Mouse (Mus musculus) embryo, embryonic 9.5 days (tissue): Measurements from ENCODE around the gene Lrrtm3.
A peak's percentile ranks its signal among the peaks of the same experiment; 100 is the strongest.

Experiments used
- DNase-seq: peaks from one replicate; pipeline ENCODE4 v3.0.0-alpha.2; 2017; ENCODE audit errors: extremely low spot score

The Lrrtm3 gene

DNA sequence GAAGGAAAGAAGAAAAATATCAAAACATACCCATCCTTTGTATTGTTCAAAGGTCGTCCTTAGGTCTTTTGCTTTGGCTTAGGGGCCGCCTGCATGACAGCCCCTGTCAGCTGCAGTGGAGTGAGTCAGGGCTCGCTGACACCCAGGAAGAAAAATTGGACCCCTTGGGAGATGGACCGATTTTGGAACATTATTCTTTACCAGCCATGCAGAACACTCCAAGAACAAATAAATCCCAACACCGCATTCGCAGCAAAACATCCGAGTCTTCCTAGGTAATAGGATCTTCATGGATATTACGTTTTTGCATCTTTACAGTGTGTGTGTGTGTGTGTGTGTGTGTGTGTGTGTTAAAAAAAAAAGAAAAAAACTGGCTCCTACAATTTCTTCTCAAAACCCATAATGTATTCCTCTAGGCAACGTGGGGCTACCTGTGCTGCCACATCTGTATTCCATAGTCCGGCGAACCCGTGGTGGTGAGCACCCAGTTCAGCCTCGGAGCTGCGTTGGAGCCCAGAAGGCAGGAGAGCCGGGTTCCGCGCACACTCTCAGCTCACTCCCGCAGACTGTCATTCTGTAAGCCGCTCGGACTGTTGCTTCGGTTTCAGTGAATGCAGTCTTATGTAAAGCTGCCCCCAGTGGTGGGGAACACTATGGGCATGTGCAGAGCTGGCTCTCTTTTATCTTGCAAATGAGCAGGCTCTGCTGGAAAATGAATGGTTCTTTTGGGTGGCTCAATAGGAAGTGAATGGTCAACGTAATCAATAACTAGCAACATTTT lies at the start of gene Lrrtm3:
Gene Lrrtm3, minus strand, starts transcription at position 598 of the 781 bp plus-strand sequence.
- DNase-seq: peak; percentile 72

DNA sequence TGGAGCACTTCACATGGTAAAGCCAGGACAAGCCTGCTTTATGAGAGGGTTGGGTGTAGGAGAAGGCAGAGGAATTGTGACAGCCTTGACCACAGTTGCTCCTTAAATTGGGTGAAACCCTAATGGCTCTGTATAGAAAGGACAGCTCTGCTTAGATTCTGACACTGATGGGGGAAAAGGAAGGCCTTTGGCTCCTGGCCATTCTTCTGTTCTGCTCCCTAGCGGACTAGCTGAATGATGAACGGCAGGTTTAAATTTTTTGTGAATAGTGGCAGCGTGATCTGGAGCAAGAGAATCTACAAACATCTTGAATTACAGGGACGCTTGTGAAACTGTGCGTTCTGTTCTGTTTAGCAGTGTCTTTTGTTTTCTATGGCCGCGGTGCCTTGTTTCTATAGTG lies 45.4 kb upstream of the Lrrtm3 start:
- peak; percentile 1 for DNase-seq

DNA sequence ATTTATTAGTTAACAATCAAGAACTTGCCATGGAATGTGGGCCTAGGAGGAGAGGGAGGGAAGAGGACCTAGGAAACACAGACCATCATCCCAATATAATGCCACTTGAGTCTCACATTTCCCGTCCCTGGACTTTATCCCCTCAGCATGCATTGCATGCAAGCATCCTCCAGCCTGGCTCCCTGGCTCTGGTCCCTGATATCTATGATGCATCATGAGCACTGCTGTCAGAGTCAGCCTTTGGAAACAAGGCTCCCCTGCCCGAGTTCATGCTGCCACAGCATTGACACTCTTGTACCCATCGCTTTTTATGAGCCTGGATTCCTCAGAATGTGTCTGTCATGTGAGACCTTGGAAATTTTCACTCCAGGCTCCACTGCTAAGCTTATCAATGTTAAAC lies 43.4 kb upstream of the Lrrtm3 start:
- no peak for DNase-seq

DNA sequence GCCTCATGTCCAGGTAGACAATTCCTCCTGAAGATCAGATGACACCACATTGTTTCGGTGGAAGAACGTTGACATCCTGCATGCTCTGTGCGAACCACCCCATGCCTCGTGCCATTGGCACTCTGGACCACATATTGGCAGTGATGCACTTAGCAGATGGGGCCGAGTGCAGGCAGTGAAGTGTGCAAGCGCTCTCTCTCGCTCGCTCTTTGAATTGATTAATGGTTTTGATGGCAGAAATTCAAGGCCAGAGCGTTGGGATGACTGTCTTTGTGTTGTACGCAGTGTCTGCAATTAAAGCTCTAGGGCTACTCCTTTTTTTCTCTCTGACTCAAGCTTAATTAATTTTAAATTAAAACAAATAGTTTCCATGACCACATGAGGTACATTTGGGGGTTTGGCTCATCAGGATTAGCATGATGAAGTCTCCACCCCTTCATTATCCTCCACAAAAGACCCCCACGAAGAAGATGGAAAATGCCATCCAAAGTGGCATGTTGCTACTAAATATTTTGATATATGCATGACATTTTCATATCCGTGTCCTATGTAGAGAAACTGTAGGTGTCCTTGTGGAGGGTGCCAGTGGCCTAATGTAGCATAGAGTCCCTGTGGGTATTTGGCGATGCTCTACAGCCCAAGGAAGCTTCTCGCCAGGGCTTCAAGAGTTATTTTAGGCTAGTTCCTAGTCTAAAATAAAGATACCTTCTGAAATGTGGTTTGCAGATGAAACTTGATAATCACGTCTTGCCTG lies 40.5 kb upstream of the Lrrtm3 start:
- no peak for DNase-seq

DNA sequence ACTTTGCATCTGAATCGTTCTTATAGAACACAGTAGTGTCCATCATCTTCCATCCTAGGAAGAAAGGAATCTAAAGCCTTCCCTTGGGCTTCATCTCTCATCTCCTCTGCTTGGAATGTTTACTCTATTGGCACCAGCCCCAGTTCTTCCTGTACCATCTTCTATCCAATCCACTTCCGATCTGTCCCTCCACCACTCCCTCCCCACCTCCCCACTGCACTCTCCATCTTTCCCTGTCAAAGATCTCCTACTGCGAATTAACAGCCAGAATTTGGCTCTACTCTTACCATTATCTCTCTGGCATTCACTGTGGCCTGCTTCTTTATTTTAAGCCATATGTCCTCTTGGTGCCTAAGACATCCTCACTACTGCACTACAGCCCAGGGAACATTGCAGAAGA lies 28.8 kb upstream of the Lrrtm3 start:
- no peak for DNase-seq

DNA sequence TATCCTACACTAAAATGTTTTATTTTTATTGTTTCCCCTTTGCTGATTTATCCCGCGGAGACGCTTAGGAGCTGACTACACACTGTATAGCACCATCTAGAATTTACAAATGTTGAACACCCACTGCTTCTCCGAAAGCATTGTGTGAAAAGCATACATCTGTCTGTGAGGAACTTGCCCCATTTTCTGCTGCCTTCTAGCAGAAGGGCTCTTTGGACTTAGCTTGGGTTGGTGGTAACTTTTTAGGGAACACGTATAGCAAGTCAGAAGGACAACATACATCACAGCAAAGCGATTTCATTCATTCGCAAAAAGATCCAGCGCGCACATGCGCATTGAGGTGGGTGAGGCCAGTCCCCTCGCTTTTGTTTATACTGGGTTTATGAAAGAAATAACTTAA lies 25.2 kb upstream of the Lrrtm3 start:
- DNase-seq: no peak

DNA sequence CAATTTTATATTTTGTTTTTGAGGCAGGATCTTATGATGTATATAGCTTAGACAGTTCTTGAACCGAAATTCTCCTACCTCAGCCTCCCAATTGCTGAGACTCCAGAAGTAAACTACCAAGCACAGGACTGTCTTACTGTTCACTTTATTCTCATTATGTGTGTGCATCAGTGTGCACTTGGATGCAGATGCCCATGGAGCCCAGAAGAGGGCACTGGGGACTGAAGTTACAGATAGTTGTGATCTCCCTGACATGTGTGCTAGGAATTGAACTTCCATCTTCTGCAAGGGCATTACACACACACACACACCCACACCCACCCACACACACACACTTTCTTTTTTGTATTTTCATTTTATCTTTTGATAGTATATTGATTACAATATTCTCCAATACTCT lies 6.5 kb upstream of the Lrrtm3 start:
- no peak for DNase-seq

DNA sequence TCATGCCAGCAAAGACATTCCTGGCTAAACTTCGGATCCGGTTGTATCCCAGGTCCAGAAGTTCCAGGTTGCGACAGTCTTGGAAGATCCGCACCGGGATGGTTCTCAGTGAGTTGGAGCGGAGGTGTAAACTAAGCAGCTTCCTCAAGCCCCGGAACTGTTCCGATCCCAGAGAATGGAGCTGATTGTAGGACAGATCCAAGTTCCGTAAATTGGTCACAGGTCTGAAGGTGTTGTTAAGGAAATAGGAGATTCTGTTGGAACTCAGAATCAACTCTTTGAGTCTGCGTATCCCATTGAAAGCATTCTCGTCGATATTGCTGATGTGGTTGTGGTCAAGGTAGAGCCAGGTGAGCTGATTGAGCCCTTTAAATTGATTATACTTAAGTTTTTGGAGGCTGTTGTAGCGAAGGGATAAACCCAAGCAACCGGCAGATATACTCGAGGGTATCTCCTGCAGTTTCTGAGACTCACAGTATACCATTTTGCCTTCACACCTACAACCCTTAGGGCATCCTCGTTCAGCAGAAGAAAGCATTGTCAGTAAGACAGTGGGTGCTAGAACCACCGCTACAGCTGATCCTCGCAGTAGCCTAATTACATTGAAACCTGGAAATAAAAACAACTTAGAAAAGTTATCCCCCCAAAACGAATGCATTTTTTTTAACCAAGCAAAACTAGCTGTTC lies 1.2 kb downstream of the Lrrtm3 start:
- DNase-seq: no peak

DNA sequence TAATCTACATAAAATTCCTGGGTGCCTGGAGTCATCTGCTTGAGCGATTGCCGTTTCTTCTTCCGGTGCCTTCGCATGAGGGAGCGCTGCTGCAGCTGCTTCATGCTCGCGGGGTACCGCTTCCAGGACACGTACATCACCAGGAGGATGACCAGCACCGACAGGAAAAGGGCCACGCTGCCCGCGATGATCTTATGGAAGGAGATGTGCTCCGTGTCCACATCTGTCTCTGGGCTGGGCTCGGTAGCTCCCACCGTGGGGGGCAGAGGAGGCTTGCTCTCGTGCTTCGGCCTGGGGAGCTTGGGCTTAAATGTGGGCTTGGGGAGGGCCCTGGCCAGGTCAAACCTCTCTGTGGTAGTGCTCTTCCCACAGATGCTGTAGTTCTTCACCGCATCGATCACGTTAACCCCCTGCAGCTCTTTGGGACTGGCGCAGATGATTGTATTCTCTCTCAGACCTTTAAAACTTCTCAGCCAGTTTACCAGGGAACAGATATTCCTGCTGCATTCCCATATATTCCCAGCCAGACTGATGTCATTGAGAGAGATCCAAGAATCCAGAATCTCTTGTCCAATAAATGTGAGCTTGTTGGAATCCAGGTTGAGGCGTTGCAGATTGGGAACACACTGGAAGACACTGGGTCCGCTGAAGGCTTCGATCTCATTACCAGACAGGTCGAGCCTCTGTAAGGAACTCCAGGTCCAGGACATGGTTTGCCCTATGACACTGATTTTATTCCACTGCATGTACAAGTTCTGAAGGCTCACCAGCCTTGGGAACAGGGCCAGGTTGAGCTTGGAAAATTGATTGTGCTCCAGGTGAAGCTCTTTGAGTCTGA lies 1.9 kb downstream of the Lrrtm3 start:
- peak; percentile 47 for DNase-seq

DNA sequence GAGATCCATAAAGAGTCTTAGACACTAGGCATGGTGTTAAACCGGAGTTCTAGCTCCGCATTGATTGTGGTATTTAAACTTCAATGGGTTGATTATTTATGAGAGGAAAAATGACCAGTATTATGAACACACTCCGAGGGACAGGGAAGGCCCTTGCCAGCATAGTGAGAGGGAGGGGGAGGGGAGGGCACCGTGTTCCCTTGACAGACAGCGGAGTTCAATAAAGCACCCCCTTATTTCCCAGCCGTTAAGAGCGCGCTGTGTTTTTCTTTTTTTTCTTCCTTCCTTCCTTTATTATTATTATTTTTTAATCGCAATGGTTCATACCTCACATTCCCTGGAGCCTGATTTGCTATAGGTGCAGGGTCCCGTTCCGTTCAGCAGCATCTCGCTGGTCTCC lies 2.6 kb downstream of the Lrrtm3 start:
- DNase-seq: no peak

DNA sequence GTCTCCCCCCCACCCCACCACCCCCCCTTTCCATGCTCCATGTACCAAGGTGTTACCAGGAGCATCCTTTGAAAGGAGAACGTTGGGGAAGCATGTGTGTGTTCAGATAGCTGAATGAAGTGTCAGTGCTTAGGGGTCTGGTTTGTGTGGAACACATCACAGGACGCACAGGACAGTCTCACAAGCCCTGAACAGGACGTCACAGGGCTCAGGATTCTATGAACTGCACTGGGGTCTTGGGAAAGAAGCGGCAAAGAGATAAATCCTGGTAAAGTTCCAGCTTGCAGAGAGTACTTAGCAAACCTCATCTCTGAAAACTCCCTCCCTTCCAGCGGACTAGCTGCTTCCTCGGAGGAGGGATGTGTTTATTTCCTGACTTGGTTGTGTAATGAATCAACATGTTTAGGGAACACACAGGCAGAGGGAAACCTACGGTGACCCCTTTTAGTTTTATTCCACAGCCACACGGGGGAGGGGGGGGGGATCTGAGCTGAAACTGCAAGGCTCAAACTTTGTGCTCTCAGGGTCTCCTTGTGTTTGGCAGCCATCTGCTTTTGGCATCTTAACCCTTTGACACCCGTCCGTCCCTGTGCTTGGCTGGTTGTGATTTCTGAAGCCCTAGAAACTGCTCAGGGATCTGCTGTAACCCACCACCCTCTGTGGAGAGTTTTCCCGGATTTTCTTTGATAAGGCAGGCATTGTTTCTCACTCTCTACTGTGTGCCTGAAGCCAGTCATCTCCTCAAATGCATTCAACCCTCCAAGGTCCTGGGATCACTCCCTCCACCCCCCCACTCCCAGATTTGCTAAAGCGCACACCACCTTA lies 3.3 kb downstream of the Lrrtm3 start:
- peak; percentile 54 for DNase-seq

DNA sequence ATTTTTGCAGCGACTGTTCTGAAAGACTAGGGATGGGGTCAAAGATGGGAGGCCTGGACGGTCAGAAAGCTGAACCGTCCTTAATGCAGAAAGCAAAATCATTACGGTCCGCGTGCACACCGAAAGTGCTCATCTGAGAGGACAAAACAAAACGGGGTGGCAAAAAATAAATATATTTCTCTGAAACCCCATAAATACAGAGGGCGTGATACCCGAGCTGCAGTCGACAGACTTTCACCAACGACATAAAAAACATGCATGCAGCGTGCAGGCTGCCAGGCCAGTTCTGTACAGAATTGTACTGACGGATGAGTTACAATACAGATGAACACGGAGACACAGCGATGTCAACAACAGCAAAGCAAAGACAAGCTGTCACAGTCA lies 3.9 kb downstream of the Lrrtm3 start:
- no peak for DNase-seq

DNA sequence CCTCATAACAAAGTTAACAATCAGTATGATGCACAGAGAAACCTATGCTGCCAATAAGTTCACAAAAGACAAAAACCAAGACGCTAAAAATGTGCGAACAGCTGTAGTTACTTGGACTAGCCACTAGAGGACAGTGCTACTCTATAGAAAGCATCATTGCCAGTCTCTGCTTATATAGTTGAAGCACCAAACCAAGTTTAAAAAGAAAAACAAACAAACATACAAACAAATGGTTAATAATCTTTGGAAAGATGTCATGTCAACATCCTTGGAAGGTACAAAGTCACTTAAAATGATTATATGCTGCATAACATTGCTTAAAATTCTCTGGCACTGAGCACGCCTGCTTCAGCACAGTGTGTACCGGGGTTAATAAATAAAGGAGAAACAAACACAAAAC lies 5.6 kb downstream of the Lrrtm3 start:
- DNase-seq: peak; percentile 40

DNA sequence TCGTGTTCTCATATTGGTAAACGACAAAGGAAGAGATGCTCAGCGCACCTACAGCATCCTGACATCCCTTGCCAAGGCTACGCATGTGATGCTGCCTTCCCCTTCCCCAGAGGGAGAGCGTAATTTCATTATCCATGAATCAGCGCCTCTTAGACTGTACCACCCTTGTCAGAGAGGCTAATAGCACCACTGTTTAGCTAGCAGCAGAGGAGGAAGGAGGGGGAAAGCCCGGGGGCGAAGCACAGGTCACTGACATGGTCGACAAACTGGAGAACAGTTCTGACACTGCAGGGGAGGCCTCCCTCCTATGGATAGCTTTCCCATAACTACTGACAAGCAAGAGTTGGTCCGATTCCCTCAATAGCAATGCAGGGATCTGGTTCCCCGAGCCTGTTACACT lies 6.3 kb downstream of the Lrrtm3 start:
- DNase-seq: no peak

DNA sequence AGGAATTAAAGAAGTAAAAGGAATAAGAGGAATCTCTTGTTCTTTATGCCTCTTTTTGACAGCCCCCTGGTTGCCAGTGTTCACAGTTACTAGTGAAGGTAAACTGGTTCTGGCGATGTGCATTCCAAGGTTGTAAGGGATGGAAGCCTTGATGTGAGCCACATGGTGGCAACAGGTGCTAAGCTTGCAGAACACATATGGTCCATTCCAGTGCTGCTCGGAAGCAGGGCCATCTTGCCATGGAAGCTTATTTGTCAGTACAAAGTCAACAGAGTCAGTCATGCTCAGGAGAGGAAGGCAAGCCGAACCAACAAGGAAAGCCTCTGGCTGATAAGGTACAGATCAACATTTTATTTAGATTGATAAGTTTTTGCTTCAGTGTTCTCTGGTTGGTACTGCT lies 7.7 kb downstream of the Lrrtm3 start:
- DNase-seq: no peak

DNA sequence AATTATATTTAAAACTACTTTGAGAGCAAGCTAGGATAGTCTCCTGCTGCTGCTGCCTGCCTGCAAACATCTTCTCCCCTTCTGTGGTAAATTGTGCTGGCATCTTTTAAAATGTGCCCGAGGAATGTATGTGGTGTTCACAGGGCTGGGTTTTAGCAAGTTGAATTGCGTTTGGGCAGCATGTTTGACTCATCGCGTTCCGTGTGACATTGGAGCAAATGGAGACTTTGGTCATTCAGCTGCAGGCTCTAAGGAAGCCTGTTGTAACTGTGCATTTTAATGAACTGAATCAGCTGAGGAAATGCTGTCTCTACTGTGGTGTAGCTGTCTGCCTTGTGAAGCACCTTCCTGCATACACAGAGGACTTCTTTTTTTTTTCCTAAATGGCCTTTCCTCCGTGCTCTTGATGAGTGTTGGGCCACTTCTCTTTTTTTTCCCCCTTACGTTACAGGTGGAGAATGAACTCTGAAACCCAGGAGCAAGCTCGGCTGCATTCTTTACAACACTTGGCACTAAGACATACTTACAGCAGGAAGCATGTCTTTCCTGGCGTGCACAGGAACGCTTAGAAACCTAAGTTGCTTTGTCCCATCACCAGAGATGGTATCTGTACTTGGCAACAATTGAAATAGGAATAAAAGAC lies 13.5 kb downstream of the Lrrtm3 start:
- DNase-seq: no peak

DNA sequence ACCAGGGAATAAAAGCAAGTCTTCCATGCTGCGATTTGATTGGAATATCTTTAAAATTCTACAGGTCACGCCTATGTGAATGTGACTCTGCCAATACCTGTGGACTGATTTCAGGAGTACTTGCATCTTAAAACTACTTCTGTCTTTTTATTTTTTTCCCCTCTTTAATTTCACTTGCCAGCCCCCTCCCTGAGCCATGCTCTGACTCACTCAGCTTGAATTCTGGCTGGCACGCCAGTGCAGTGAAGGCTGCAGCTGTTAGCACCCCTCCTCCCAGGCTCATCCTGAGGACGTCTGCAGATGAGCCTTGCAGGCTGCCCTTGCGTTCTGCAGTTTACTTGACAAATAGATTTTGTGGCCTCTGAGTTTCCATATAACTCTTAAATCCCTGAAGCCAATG lies 14.1 kb downstream of the Lrrtm3 start:
- DNase-seq: no peak

DNA sequence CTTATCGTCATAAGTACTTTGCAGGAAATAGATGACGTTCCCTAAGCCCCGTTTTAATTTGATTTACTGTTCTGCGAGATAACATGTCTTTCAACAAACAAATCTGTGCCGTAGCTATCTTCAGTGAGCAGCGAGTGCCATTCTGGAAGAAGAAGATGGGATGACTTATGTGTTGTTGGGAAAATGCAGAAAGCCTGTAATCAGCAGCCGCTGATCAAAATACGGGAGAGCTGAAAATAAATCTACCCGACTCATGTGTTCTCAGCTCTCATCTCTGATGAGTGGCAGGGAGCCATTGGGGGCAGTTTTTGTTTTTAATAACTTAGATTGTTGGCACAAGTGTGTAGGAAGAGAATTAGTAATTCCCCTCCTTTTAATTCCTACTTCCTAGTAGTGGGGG lies 26.4 kb downstream of the Lrrtm3 start:
- DNase-seq: no peak

DNA sequence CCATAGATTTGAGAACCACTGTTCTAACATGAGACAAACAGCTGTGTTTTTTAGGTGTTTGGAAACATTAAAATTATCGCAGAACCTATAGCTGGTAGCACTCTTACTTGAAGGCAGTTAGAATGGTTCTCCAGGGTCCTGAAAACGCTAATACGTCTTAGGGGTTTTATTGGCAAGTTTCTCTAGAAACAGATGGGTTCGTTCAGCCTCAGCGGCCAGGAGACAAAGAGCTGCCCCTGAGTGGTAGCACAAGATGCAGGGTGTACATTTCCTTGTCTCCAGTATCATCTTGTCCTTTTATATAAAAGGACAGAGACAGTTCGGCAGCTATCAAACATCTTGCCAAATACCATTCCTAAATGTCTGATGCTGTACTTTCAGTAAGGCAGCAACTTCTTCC lies 40.1 kb downstream of the Lrrtm3 start:
- no peak for DNase-seq

DNA sequence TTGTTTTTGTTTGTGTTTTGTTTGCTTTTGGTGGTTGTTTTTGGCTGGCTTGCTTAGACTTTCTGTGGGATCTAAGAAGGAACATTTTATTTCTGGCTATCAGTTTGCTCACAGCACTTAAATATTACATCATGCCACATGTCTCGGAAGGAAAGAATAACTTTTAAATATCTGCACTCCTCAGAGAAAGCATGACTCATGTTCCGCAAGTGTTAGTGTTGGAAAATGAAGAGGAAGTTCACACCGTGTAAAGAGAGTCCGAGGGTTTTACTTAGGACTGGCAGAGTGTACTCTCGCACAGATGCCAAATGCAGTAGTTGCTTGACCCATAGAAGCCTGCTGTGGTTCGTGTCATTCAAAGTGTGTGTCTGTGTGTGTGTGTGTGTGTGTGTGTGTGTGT lies 40.9 kb downstream of the Lrrtm3 start:
- no peak for DNase-seq

DNA sequence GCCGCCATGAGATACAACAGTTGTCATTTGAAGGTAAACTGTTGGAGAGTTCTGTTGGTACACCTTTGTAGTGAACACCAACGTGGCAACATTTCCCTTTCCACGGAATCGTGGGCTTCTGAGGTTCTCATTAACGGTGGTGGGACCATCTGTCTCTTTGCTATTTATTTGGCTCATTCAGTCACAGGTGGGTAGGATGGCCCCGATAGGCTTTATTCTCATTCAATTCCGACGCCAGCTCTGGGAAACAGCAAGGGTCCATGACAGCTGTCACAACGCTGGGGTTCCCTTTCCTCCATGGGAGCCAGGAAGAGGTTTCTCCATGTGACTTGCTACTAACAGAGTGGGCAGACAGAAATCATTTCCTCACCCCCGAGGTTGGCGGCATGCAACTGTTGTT lies 48.2 kb downstream of the Lrrtm3 start:
- DNase-seq: no peak
